Mouse (Mus musculus) hindbrain, postnatal 0 days (tissue): ENCODE measurements at regions not wholly inside any gene's neighbourhood (a gene's known extent, or its start where the extent isn't known, plus 50 kb on each side); places are given as distances from the start of the nearest gene placed in this dataset.

Experiments
- ATAC-seq: fragments of 200-750 bp; cut with Nextera tagmentation; 2 replicates; pipeline ENCODE4 v1.8.0; 2017; ENCODE audit warnings: mild to moderate bottlenecking, moderate TSS enrichment, moderate library complexity
- DNase-seq: peaks from one replicate; pipeline ENCODE4 v3.0.0-alpha.2; 2015; ENCODE audit warnings: low spot score
- H3K27ac ChIP-seq: fragments of 300-500 bp; sonication (generic); 2 replicates; pipeline ENCODE4 v1.5.1; 2014; ENCODE audit warnings: mild to moderate bottlenecking
- H3K27me3 ChIP-seq: fragments of 300-500 bp; sonication (generic); 2 replicates; pipeline ENCODE4 v1.6.1; 2014; ENCODE audit warnings: low read length, mixed read lengths; ENCODE audit not compliant: insufficient read depth
- H3K36me3 ChIP-seq: fragments of 300-500 bp; sonication (generic); 2 replicates; pipeline ENCODE4 v1.6.1; 2014; ENCODE audit warnings: low read length, mixed read lengths; ENCODE audit not compliant: insufficient read depth
- H3K4me1 ChIP-seq: fragments of 300-500 bp; sonication (generic); 2 replicates; pipeline ENCODE4 v1.6.1; 2014; ENCODE audit warnings: antibody characterized with exemption, low read length, mixed read lengths; ENCODE audit not compliant: insufficient read depth
- H3K4me2 ChIP-seq: fragments of 300-500 bp; sonication (generic); 2 replicates; pipeline ENCODE4 v1.6.1; 2014; ENCODE audit warnings: low read depth, mild to moderate bottlenecking, low read length, moderate library complexity, mixed read lengths
- H3K4me3 ChIP-seq: fragments of 300-500 bp; sonication (generic); 2 replicates; pipeline ENCODE4 v1.5.1; 2014; ENCODE audit warnings: low read length
- H3K9ac ChIP-seq: fragments of 300-500 bp; sonication (generic); replicated peaks from 2 replicates; pipeline ENCODE4 v1.6.1; 2014; ENCODE audit warnings: mild to moderate bottlenecking, low read length, moderate library complexity, mixed read lengths
- H3K9me3 ChIP-seq: fragments of 300-500 bp; sonication (generic); 2 replicates; pipeline ENCODE4 v1.6.1; 2016; ENCODE audit warnings: low read length, mixed read lengths
- CTCF ChIP-seq: IDR thresholded peaks from 2 replicates; pipeline ENCODE4 v1.5.1; 2016; ENCODE audit warnings: antibody characterized with exemption, control low read depth, low read depth
- WGBS: fragments of 180-500 bp; shearing (Covaris S2); extraction: QIAGEN DNeasy Blood & Tissue Kit; methylation state at CpG from one replicate; pipeline ENCODE4 v1.1.7; 2014; 5-methylcytosine and 5-hydroxymethylcytosine counted together

DNA sequence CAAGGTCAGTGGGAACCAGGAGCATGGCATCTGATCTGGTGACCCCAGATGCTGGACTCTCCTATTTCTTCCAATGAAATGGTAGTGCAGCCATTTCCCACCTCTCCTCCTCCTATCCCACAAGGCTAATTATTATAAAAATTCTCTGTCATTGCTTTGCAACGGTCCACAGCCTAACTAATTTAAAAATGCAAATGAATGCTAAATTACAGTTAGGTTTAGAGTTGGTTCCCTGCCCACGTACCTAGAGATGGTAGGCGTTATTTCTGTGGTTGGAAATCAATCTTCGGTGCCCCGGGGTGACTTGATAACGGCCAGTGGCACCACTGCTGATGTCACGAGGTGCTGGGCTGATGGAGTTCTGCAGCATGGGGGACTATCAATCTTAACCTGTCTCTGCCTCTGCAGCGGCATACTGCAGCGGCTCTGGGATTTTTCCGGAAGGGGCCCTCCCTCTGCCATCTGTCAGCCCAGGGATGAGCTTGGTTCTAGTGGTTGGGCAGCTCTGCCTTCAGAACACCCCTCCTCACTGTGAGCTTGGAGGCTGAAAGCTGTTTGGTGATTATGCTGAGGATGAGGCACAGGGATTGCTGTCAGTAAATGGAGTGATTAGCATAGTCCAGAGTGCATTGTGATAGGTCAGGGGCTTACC is 66.5 kb downstream of the Nmur2 start:
- WGBS = 47% methylated on average over 10 of the region's 10 CpGs
- Histone ChIP-seq H3K36me3 (no peaks in the 10 kb centered on the region), H3K9me3 (no peaks in the 10 kb centered on the region), H3K9ac (no peak overlapping the region), H3K27ac (peak overlapping the region; percentile 8; the same call in 1 of the 2 replicates), H3K4me3 (no peak overlapping the region), H3K4me1 (peaks cover 5% of the 10 kb centered on the region; the same call in 1 of the 2 replicates), H3K27me3 (no peaks in the 10 kb centered on the region), H3K4me2 (no peak overlapping the region)
- DNase-seq (peak; percentile 58), ATAC-seq (peak; percentile 64; the same call in 1 of the 2 replicates)
- no peak for TF ChIP-seq CTCF

GRCm38 (mm10) chr11:55966580-55966979 is 74.2 kb downstream of the Nmur2 start:
- ATAC-seq = no peak
- no peak overlapping the region for H3K9ac ChIP-seq
- no peak overlapping the region for H3K4me2 ChIP-seq
- H3K27ac ChIP-seq = no peak overlapping the region
- DNase-seq = no peak
- no peaks in the 10 kb centered on the region for H3K9me3 ChIP-seq
- TF ChIP-seq CTCF = no peak
- no peaks in the 10 kb centered on the region for H3K4me1 ChIP-seq
- no peaks in the 10 kb centered on the region for H3K36me3 ChIP-seq
- no peak overlapping the region for H3K4me3 ChIP-seq
- no peaks in the 10 kb centered on the region for H3K27me3 ChIP-seq

GRCm38 (mm10) chr11:55958372-55958771 is 82.4 kb downstream of the Nmur2 start:
- DNase-seq = peak; percentile 63
- Histone ChIP-seq H3K4me1 (no peaks in the 10 kb centered on the region), H3K4me3 (no peak overlapping the region), H3K9ac (no peak overlapping the region), H3K36me3 (no peaks in the 10 kb centered on the region), H3K9me3 (no peaks in the 10 kb centered on the region), H3K4me2 (no peak overlapping the region), H3K27ac (no peak overlapping the region), H3K27me3 (no peaks in the 10 kb centered on the region)
- peak; percentile 67; the same call in 1 of the 2 replicates for ATAC-seq
- WGBS = 21% methylated on average over 1 of the region's 1 CpGs
- no peak for TF ChIP-seq CTCF

- Histone ChIP-seq H3K4me2 (no peak overlapping the region), H3K9me3 (no peaks in the 10 kb centered on the region), H3K36me3 (no peaks in the 10 kb centered on the region), H3K9ac (no peak overlapping the region), H3K27me3 (no peaks in the 10 kb centered on the region), H3K4me3 (no peak overlapping the region), H3K27ac (no peak overlapping the region), H3K4me1 (no peaks in the 10 kb centered on the region)
- ATAC-seq (no peak), DNase-seq (no peak)
- 31% methylated on average over 2 of the region's 2 CpGs for WGBS
- TF ChIP-seq CTCF = no peak
Measured at GRCm38 (mm10) chr11:55957355-55957754, 83.5 kb downstream of the Nmur2 start.

DNA sequence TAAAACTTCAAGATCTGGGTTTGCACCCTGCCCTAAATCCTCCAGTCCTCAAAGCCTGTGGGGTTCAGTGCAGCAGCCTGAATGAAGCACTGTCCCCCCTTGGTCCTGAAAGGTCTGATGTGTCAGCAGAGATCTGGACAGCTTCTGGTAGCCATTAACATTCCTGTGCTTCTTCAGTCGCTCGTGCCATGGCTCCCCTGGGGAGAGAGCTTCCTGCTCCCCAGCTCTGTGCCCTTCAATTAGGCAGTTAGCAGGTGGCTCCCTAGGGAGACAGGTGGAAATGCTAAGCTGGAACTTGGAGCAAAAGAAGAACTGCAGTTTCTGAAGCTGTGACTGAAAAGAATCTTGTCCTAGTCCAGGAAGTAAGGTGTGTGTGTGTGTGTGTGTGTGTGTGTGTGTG is 87.1 kb downstream of the Nmur2 start:
- no peak overlapping the region for H3K4me2 ChIP-seq
- ATAC-seq (no peak), DNase-seq (no peak)
- no peaks in the 10 kb centered on the region for H3K27me3 ChIP-seq
- no peak overlapping the region for H3K9ac ChIP-seq
- no peaks in the 10 kb centered on the region; the same call in 1 of the 2 replicates for H3K4me1 ChIP-seq
- H3K27ac ChIP-seq = no peak overlapping the region
- H3K9me3 ChIP-seq = no peaks in the 10 kb centered on the region
- H3K4me3 ChIP-seq = no peak overlapping the region
- TF ChIP-seq CTCF = no peak
- no peaks in the 10 kb centered on the region for H3K36me3 ChIP-seq
- 17% methylated on average over 2 of the region's 2 CpGs for WGBS

DNA sequence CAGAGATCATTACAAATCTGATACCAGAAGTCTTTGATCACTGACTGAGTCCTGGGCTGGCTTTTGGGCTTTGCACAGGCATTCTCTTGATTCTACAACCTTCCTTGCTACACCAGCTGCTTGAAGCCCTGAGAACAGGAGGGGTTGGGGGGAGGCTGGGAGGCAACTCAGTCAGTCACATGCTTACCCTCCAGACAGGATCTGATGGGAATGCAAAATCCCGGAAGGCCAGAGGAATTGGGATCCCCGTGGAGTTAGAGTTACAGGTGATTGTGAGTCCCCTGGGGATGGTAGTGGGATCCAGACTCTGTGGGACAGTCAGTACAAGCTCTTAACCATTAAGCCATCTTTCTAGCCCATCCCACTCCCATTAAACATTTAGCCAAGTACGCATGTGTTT is 91.2 kb downstream of the Nmur2 start:
- Histone ChIP-seq H3K27ac (no peak overlapping the region), H3K9ac (no peak overlapping the region), H3K36me3 (no peaks in the 10 kb centered on the region), H3K4me2 (no peak overlapping the region), H3K4me1 (no peaks in the 10 kb centered on the region; the same call in 1 of the 2 replicates), H3K27me3 (no peaks in the 10 kb centered on the region), H3K4me3 (no peak overlapping the region), H3K9me3 (no peaks in the 10 kb centered on the region)
- no peak for TF ChIP-seq CTCF
- ATAC-seq (no peak), DNase-seq (no peak)
- WGBS = 81% methylated on average over 3 of the region's 3 CpGs

DNA sequence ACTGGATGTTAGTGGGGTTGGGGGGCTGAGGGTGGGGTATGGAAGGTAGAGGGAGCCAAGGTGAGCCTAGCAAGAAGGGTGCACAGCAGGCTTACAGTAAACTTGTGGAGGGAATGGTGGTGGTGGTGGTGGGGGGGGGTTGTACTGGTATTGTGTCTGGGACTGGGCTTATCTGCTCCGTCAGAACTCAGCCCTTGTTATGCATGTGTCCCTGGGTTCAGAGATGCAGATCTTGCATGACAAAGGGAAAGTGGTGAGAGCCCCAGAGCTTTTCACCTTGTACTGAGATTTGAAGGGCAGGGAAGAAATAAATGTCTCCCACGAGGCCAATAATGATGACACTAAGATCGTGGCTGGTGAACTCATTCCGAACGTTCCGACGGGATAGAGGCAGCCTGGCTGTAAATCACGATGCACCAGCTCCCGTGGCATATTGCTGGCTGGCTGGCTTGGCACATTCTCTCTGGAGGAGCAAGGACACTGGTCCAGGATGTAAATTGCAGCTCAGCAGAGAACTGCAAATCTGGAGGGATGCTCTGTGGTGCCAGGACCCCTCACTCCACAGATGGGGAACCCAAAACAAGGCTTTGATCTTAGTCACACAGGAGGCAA is 94.1 kb downstream of the Nmur2 start:
- H3K27ac ChIP-seq = no peak overlapping the region
- DNase-seq = peak; percentile 23

More for the DNA sequence above, 94.1 kb downstream of the Nmur2 start:
- no peaks in the 10 kb centered on the region for H3K27me3 ChIP-seq
- H3K4me1 ChIP-seq = no peaks in the 10 kb centered on the region; the same call in 1 of the 2 replicates
- TF ChIP-seq CTCF = no peak
- no peaks in the 10 kb centered on the region for H3K36me3 ChIP-seq
- no peak overlapping the region for H3K4me3 ChIP-seq
- WGBS = 28% methylated on average over 9 of the region's 9 CpGs
- ATAC-seq = no peak
- no peak overlapping the region for H3K4me2 ChIP-seq
- no peak overlapping the region for H3K9ac ChIP-seq
- no peaks in the 10 kb centered on the region for H3K9me3 ChIP-seq
